ENCODE assay signal across 8 mouse cellular contexts in genomic region chr13:67525753-67526410, GRCm38 (mm10). TPM values are rescaled to one million over a fixed set of nuclear protein-coding genes. Genes with fewer than 3 reads are reported as not detected.
DNase-seq lines count a peak whose midpoint lies in the region; ATAC-seq lines count a peak whose summit lies in the region.

TSS of gene Gm26965 (minus strand) at chr13:67526151.
TSS of gene Zfp87 (minus strand) at chr13:67526177.

- no peaks in the 10 kb centered on the region for H3K36me3 ChIP-seq in lung, embryonic 16.5 days (ENCODE audit: control insufficient read depth, insufficient read depth, low read length)

- peak within 1 kb of the TSS; percentile 79 for H3K27ac ChIP-seq in lung, embryonic 16.5 days (ENCODE audit: low read length)

- no peaks in the 10 kb centered on the region for H3K9me3 ChIP-seq in lung, embryonic 16.5 days (ENCODE audit: control insufficient read depth, low read length)

- ATAC-seq in hematopoietic stem cell, adult 5-6 weeks (replicated peaks in 1 of 2; ENCODE audit: insufficient read depth in 1 of 2, low FRiP score in 2 of 2, low TSS enrichment in 1 of 2, low read depth in 1 of 2, poor library complexity in 2 of 2, severe bottlenecking in 2 of 2) = peak; percentile 99 to 100
- peak; percentile 100 for ATAC-seq in lung, embryonic 16.5 days (ENCODE audit: low read depth)

- H3K4me1 ChIP-seq in lung, embryonic 16.5 days (replicated peaks; ENCODE audit: control insufficient read depth, insufficient read depth, low read length) = no peaks in the 10 kb centered on the region; the same call in 1 of the 2 replicates

- under 1% methylated on average over 27 of the region's 27 CpGs for WGBS in lung, embryonic 16.5 days

- DNase-seq in MEL-GATA-1-ER (ENCODE audit: extremely low read depth, low read depth) = peak; percentile 97
- peak; percentile 89 for DNase-seq in cerebellum, adult 8-10 months
- DNase-seq in forelimb bud, embryonic 11.5 days (ENCODE audit: low read depth, low spot score) = peak; percentile 92
- DNase-seq in layer of hippocampus, adult 9-10 months (ENCODE audit: low spot score) = peak; percentile 81
- peak; percentile 73 for DNase-seq in ovary, postnatal 10 days (ENCODE audit: low spot score)
- DNase-seq in thymus, postnatal 10 days (ENCODE audit: low spot score in 2 of 2) = peak; percentile 90 to 91

- H3K4me3 ChIP-seq in lung, embryonic 16.5 days (ENCODE audit: low read length) = peak within 1 kb of the TSS; percentile 96

- no peaks in the 10 kb centered on the region for H3K27me3 ChIP-seq in lung, embryonic 16.5 days (ENCODE audit: control insufficient read depth, insufficient read depth, low read depth, low read length)

- peak within 1 kb of the TSS; percentile 89 for H3K4me2 ChIP-seq in lung, embryonic 16.5 days (ENCODE audit: low read depth, low read length)

- H3K9ac ChIP-seq in lung, embryonic 16.5 days (ENCODE audit: low read length) = peak within 1 kb of the TSS; percentile 89

RNA-seq across cellular contexts. Expression of gene Gm26965, which starts in this region (rescaled TPM):
- not detected in 2 replicates for total RNA-seq in hematopoietic stem cell, adult 5-6 weeks (2017)
- not detected in 2 replicates for polyA plus RNA-seq in lung, embryonic 16.5 days (2015; fragmentation: Nextera tagmentation; extraction: Ambion mirVana)

RNA-seq across cellular contexts. Expression of gene Zfp87, which starts in this region (rescaled TPM):
- 27.1 and 31.8 TPM in 2 replicates for total RNA-seq in hematopoietic stem cell, adult 5-6 weeks (2017)
- 20.9 and 21.9 TPM in 2 replicates for polyA plus RNA-seq in lung, embryonic 16.5 days (2015; fragmentation: Nextera tagmentation; extraction: Ambion mirVana)

Comparison
In these comparisons a context has a peak if more than half of its experiments do, and no peak if none do; other contexts are left out.
1. Peak in every context shown above with its lines: DNase-seq, ATAC-seq, H3K4me3 ChIP-seq and H3K27ac ChIP-seq.